Comparison of ENCODE assay signal across 14 mouse cellular contexts in genomic region chr5:102698891-102699290, GRCm38 (mm10).
DNase-seq lines count a peak whose midpoint lies in the region; TF ChIP-seq lines count a peak whose summit lies in the region.
"Had no signal": no experiment of that assay in that cellular context is flagged by ENCODE, and none has a peak within 500 bp of the region (broad histone marks: within the 10 kb centered on the region; RNA-seq: fewer than 3 reads in every experiment).

No protein-coding gene starts in this region.

- no peak overlapping the region for H3K4me3 ChIP-seq in gastrocnemius, adult 2 months
- H3K4me3 ChIP-seq: embryonic facial prominence, embryonic 15.5 days; limb, embryonic 15.5 days; lung, embryonic 15.5 days; midbrain, embryonic 10.5 days; neural tube, embryonic 15.5 days had no signal

- intact Hi-C loops in gastrocnemius, adult 2 months (cut with DNase I), result no loop called here

- no peak for TF ChIP-seq CTCF in gastrocnemius, adult 2 months (IDR thresholded peaks at IDR 0.05)

- no peak overlapping the region for H3K27ac ChIP-seq in gastrocnemius, adult 2 months
- H3K27ac ChIP-seq: embryonic facial prominence, embryonic 15.5 days; limb, embryonic 15.5 days; lung, embryonic 15.5 days; midbrain, embryonic 10.5 days; neural tube, embryonic 15.5 days had no signal

- peak; percentile 68 for DNase-seq in gastrocnemius, adult 2 months
- no peak for DNase-seq in gastrocnemius, postnatal 4 days (ENCODE audit: low spot score in 2 of 2)
- DNase-seq in left cerebral cortex, adult 18-20 months (ENCODE audit: low spot score in 2 of 2), result peak; percentile 12
- no peak for DNase-seq in left cerebral cortex, adult 11 months (ENCODE audit: low spot score)
- peak; percentile 54 for DNase-seq in NIH3T3 (ENCODE audit: low read depth)
- peak; percentile 57 for DNase-seq in gonadal fat pad, adult 2 months (ENCODE audit: low read depth)
- DNase-seq in urinary bladder, postnatal 10 days (ENCODE audit: low spot score), result no peak
- DNase-seq in cerebellum, postnatal 4 days (ENCODE audit: low spot score in 2 of 2), result no peak
- DNase-seq: cerebellum, adult 18-20 months had no signal

Comparison
In these comparisons a context has a peak if more than half of its experiments do, and no peak if none do; other contexts are left out.
1. DNase-seq: peak in gastrocnemius, adult 2 months (single experiment), left cerebral cortex, adult 18-20 months (2 of 2), NIH3T3 (single experiment) and gonadal fat pad, adult 2 months (single experiment); none in gastrocnemius, postnatal 4 days (0 of 2), left cerebral cortex, adult 11 months (single experiment), urinary bladder, postnatal 10 days (single experiment) and cerebellum, postnatal 4 days (0 of 2).